Mouse (Mus musculus): ENCODE results near the gene Snrnp70.
A peak's percentile ranks its signal among the peaks of the same experiment; 100 is the strongest.

Snrnp70 gene

DNA sequence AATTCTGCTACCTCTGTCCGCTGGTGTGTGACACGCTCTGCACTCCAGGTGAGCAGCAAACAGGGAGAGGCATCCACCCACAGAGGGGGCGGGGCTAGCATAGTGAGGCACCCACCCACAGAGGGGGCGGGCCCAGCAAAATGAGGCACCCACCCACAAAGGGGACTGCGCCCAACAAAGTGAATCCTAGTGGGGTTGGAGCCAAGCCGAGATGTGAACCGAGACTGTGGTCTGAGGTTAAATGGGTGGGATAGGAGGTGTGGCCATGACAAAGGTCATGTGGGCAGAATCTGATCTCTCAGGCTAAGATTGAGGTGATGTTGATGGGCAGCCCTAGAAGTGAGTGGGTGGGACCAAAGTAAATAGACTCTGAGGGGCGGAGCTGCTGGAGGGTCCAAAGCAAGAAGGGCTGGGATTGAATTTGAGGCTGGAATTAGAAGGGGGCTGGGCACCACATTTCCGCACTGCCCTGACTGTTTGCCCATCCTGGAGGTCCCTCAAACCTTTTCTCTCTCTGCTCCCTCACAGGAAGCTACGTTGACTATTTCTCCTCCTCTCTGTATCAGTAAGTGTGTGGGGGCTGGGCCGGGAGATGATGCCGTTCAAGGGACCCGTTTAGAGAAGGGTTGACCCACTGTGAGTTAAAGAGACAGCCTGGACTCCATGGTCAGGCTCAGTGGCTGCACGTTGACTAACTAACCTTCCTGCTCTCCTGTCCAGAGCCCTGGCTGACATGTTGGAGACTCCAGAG lies 57.2 kb downstream of the Snrnp70 start:
- DNase-seq (ENCODE audit: low spot score in 2 of 2) = peak in 1 of 2 experiments; percentile 19

DNA sequence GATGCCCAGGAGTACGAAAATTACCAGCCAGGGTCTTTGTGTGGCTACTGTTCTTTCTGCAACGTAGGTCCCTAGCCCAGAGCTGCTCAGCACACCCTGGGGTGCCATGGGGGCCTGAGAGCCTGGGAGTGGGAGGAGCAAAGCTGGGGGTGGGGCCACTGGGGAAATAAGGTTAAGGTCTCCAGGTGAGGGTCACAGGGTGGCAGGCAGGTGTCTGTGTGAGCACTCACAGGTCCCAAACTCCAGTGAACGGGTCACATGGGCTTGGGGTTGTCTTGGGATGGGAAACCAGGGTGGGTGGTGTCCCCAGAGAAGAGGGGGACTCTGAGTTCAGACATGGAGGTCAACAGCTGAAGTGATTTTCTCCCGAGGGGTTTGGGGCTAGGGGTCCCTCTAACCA lies 58.1 kb downstream of the Snrnp70 start:
- no peak for DNase-seq (ENCODE audit: low spot score in 2 of 2)

DNA sequence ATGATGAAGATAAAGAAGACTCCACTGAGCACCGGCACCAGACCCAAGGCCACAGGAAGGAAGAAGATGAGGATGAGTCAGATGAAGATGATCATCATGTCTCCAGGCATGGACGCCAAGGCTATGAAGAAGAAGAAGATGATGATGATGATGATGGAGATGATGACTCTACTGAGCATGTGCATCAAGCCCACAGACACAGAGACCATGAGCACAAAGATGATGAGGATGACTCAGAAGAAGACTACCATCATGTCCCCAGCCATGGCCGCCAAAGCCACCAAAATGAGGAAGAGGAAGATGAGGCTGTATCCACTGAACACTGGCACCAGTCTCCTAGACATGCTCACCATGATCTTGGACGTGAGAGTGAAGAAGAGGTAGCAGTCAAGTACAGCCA lies 59.2 kb downstream of the Snrnp70 start:
- no peak for DNase-seq (ENCODE audit: low spot score in 2 of 2)

DNA sequence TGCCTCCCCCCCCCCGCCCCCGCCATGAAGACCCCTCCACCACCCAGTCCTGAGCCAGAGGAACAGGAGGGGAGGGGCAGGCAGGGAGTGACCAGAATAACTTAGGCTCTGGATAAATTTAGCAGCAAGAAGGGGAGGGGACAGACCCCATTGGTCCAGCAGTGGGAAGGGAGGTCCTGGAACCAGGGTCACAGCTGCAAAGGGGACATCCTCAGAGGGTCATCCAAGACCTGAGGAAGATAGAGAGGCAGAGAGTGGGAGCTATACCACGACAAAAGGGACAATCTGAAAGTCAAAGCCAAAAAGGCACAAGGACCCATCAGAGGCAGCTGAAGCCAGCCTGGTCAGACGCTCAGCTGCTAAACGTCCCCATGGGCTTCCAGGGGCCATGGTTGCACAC lies 60.5 kb downstream of the Snrnp70 start, which contains the start of gene Hrc:
TSS of gene Hrc (plus strand) at position 235 of the 400 bp plus-strand sequence.
- DNase-seq (ENCODE audit: low spot score in 2 of 2) = no peak

DNA sequence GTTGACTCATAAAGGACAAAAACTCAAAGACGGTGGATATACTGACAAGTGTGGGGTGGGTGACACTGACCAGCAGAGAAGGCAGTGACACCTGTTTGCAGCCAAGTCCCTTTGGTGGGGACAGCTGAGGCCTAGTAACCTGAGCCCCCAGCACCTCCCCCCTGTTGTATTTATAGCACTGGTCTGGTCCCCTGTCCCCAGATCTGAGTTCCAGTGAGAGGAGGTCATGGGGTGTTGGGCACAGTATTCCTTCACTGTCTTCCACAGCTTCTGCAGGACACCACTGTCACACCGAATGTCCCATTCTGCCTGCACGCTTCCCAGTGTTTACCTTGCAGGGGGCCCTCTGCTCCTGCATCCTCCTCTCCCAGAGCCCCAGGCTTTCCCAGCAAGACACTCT lies 60.9 kb downstream of the Snrnp70 start:
- no peak for DNase-seq (ENCODE audit: low spot score in 2 of 2)

DNA sequence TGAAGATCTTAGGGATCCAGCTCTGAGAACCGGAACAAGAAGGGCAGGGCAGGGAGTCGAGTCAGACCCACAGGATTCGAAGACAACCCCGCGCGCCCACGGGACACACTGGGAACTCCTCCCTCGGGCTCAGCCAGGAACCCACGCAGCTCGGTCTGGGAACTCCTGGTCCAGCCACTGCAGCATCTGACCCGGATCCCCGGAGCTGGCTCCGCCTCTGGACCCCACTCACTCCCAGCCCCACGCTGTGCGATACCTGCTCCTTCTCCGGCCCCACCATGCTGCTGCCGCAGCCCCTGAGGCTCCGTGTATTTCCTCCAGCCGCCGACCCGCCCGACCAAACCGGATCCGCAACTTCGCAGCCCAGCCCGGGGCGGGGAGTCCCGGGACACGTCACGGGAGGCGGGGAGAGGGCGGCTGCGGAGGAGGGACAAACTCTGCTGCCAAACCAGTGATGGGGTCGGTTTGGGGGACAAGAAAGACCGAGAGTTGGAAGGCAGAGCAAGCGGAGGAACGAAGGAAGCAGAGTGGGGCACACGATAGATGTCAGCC lies 62.0 kb downstream of the Snrnp70 start, which contains the start of gene Trpm4:
TSS of gene Trpm4 (minus strand) at position 350 of the 552 bp plus-strand sequence.
- peak; percentile 77 to 78 for DNase-seq (ENCODE audit: low spot score in 2 of 2)

DNA sequence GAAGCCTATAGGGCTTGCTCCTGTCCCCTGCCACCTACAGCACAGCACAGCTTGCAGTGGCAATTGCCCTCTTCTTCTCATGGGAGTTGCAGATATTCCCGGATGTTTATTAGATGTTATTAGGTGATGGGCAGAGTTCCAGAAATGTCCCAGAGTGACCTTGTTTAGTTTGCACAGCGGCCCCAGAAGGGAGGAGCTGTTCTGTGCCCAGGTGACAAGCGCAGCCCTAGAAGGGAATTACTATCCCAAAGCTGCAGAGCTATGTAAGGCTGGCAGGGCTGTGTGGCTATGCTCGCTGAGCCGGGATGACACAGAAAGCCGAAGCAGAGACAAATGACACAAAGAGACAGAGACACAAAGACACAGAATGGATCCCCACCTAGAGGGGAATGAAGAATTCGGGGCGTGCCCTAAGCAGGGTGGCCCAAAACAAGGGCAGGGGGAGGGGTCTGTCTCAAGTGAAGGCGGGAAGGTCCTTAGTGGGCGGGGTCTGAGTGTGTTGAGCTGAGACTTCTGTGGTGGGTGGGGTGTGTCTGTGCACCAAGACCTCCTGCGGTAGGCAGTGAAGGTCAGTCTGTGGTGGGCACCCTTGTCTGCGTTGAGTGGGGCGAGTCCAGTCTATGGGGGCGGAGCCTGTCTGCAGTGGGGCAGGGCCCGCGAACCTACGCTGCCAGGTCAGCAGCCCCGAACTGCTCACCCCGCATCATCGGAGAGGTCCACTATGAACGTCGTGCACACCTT lies 62.7 kb downstream of the Snrnp70 start:
- peak in 1 of 2 experiments; percentile 47 for DNase-seq (ENCODE audit: low spot score in 2 of 2)

DNA sequence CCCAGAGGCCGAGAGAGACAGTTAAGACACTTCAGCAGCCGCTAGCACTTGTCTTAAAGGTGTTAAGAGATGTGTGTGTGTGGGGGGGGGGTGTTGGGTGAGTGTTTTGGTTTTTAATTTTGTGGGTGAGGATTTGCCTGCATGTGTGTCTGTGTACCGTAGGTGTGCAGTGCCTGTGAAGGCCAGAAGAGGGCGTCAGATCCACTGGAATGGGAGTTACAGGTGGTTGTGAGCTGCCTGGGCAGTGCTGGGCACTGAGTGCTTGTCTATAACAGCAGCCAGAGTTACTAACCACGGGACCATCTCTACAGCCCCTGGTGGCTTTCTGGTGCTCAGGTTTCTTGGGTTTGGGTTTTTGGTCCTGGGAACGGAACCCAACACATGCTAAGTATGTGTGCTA lies 64.0 kb downstream of the Snrnp70 start:
- no peak for DNase-seq (ENCODE audit: low spot score in 2 of 2)

DNA sequence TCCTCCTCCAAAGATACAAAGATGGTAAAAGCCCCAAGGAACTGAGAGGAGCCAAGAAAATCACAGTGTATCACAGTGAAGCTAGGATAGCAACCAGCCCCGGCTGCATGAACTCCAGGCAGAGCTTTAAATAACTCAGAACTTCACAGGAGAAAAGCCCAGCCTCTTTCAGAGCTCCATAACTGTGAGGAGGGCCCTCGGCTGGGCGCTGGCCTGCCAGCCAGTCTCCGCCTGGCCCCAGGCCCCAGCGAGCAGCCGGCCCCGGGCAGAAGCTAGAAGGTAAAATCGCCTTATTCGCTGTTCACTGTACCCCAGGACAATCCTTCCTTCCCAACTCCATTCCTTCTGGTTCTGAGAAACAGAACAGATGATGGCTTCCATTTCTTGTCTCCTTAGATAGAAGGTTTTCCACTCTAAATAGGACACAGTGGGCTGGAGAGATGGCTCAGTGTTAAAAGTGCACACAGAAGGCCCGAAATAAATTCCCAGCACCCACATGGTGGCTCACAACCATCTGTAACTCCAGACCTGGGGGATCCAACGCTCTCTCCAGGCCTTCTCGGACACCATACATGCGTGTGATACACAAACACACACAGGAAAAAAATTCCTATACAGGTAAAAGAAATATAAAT lies 66.6 kb downstream of the Snrnp70 start:
- peak in 1 of 2 experiments; percentile 56 for DNase-seq (ENCODE audit: low spot score in 2 of 2)

Measured in frontal cortex, postnatal 36 days (tissue).